Mouse (Mus musculus) C2C12 (cell line): ENCODE measurements around the gene Clip1.

Experiments used
- CEBPB ChIP-seq: IDR thresholded peaks from one replicate; pipeline ENCODE4 v1.6.1; 2011; ENCODE audit warnings: low read depth, mild to moderate bottlenecking, control low read depth, moderate library complexity
- CTCF ChIP-seq: IDR thresholded peaks from one replicate; pipeline ENCODE4 v1.5.1; 2011; ENCODE audit not compliant: control insufficient read depth, insufficient read depth, insufficient read length
- FOSL1 ChIP-seq: IDR thresholded peaks from one replicate; pipeline ENCODE4 v1.8.0; 2011; ENCODE audit warnings: mild to moderate bottlenecking, low read length; ENCODE audit not compliant: poor library complexity, insufficient read depth, severe bottlenecking
- MAX ChIP-seq: IDR thresholded peaks from one replicate; pipeline ENCODE4 v1.6.1; 2011; ENCODE audit warnings: mild to moderate bottlenecking, control low read depth
- MYOD1 ChIP-seq: IDR thresholded peaks from one replicate; pipeline ENCODE4 v1.6.1; 2011; ENCODE audit warnings: low read depth; ENCODE audit not compliant: control insufficient read depth, insufficient read length
- MYOG ChIP-seq: IDR thresholded peaks from one replicate; pipeline ENCODE4 v1.6.1; 2011; ENCODE audit not compliant: control insufficient read depth, insufficient read length; ENCODE audit errors: extremely low read depth
- USF1 ChIP-seq: IDR thresholded peaks from one replicate; pipeline ENCODE4 v1.6.1; 2011; ENCODE audit warnings: low read depth, mild to moderate bottlenecking, control low read depth, moderate library complexity

GRCm38 (mm10) chr5:123714622-123715021 lies 30.2 kb upstream of the Clip1 start:
- TF ChIP-seq CTCF (no peak), USF1 (no peak), MAX (no peak), FOSL1 (no peak), CEBPB (no peak), MYOG (no peak), MYOD1 (no peak)
